In genomic region chr5:44105192-44105591, GRCm38 (mm10) we compare ENCODE assay signal across 17 mouse cellular contexts. TPM values are rescaled to one million over a fixed set of nuclear protein-coding genes. Genes with fewer than 3 reads are reported as not detected.
DNase-seq lines count a peak whose midpoint lies in the region; TF ChIP-seq lines count a peak whose summit lies in the region.
"Had no signal": no experiment of that assay in that cellular context is flagged by ENCODE, and none has a peak within 500 bp of the region (broad histone marks: within the 10 kb centered on the region; RNA-seq: fewer than 3 reads in every experiment).

No protein-coding gene starts in this region.

- DNase-seq in lung, postnatal 36 days = peak; percentile 11
- DNase-seq in lung, postnatal 14 days = no peak
- DNase-seq in kidney, adult 18-20 months = peak; percentile 58
- peak; percentile 52 for DNase-seq in kidney, postnatal 10 days
- no peak for DNase-seq in gastrocnemius, postnatal 14 days
- no peak for DNase-seq in testis, postnatal 14 days (ENCODE audit: low spot score)
- no peak for DNase-seq in cerebellum, postnatal 14 days
- DNase-seq: adrenal gland, postnatal 25 days; cerebellum, adult 8-10 months; gastrocnemius, postnatal 10 days; left cerebral cortex, postnatal 4 days; lung, postnatal 4 days had no signal

- intact Hi-C loops in gastrocnemius, postnatal 14 days (cut with DNase I; ENCODE audit: low total_unique reads) = no loop called here

- no peak overlapping the region for H3K4me3 ChIP-seq in small intestine, adult 2 months (ENCODE audit: low read depth, low read length)
- H3K4me3 ChIP-seq: hindbrain, embryonic 15.5 days; layer of hippocampus, adult 2 months; midbrain, embryonic 12.5 days had no signal

- H3K4me1 ChIP-seq in small intestine, adult 2 months (ENCODE audit: control insufficient read depth, insufficient read depth, insufficient read length, low read length) = peaks cover 7% of the 10 kb centered on the region

- peak overlapping the region; percentile 39 for H3K27ac ChIP-seq in small intestine, adult 2 months (ENCODE audit: insufficient read depth, low read depth, low read length)
- H3K27ac ChIP-seq: hindbrain, embryonic 15.5 days; layer of hippocampus, adult 2 months; midbrain, embryonic 12.5 days had no signal

- WGBS in small intestine, adult 2 months = 3% methylated on average over 4 of the region's 4 CpGs

- no peaks in the 10 kb centered on the region for H3K36me3 ChIP-seq in small intestine, adult 2 months (ENCODE audit: control insufficient read depth, insufficient read depth, low read length)
- H3K36me3 ChIP-seq: hindbrain, embryonic 15.5 days; midbrain, embryonic 12.5 days had no signal

- no peaks in the 10 kb centered on the region for H3K27me3 ChIP-seq in small intestine, adult 2 months (ENCODE audit: control insufficient read depth, insufficient read depth, low read length)
- H3K27me3 ChIP-seq: hindbrain, embryonic 15.5 days had no signal

- TF ChIP-seq CTCF in small intestine, adult 2 months (IDR thresholded peaks at IDR 0.05; ENCODE audit: extremely low read depth, insufficient read length, insufficient replicate concordance, low read depth, low read length) = no peak

- TF ChIP-seq POLR2A in small intestine, adult 2 months (IDR thresholded peaks at IDR 0.05; ENCODE audit: low read depth, low read length) = no peak

RNA-seq across cellular contexts. Expression of gene Prom1, which starts 3.4 kb away (rescaled TPM):
- 3.1 and 5.9 TPM in 2 replicates for polyA plus RNA-seq in small intestine, adult 2 months (2012; rRNA removed)
- total RNA-seq in gastrocnemius, postnatal 14 days (2021) = 10 to 100 TPM; 13.1 to 19.7 TPM
- polyA plus RNA-seq: C2C12 had no signal

Comparison
In these comparisons a context has a peak if more than half of its experiments do, and no peak if none do; other contexts are left out.
1. DNase-seq: peak in lung, postnatal 36 days (single experiment), kidney, adult 18-20 months (single experiment) and kidney, postnatal 10 days (single experiment); none in lung, postnatal 14 days (single experiment), gastrocnemius, postnatal 14 days (single experiment), testis, postnatal 14 days (single experiment) and cerebellum, postnatal 14 days (0 of 2).